Mouse (Mus musculus) midbrain, embryonic 14.5 days (tissue): ENCODE results near the gene Hmgcs1. TPM values are rescaled to one million over a fixed set of nuclear protein-coding genes. Genes with fewer than 3 reads are reported as not detected.
A peak's percentile ranks its signal among the peaks of the same experiment; 100 is the strongest.

Source experiments
- ATAC-seq: fragments of 200-750 bp; cut with Nextera tagmentation; 2 replicates; pipeline ENCODE4 v1.8.0; 2017; ENCODE audit warnings: moderate number of reproducible peaks, moderate library complexity; ENCODE audit not compliant: low FRiP score, low TSS enrichment
- DNase-seq: peaks from one replicate; pipeline ENCODE4 v3.0.0-alpha.2; 2015
- H3K27ac ChIP-seq: fragments of 300-500 bp; sonication (generic); replicated peaks from 2 replicates; pipeline ENCODE4 v1.5.1; 2014; ENCODE audit warnings: mild to moderate bottlenecking, low read depth, low read length, moderate library complexity
- H3K27me3 ChIP-seq: fragments of 300-500 bp; sonication (generic); 2 replicates; pipeline ENCODE4 v1.6.1; 2014; ENCODE audit warnings: low read length, control low read depth, mixed read lengths; ENCODE audit not compliant: control insufficient read depth, insufficient read depth
- H3K36me3 ChIP-seq: fragments of 300-500 bp; sonication (generic); 2 replicates; pipeline ENCODE4 v1.6.1; 2014; ENCODE audit warnings: low read length, control low read depth; ENCODE audit not compliant: control insufficient read depth, insufficient read depth
- H3K4me1 ChIP-seq: fragments of 300-500 bp; sonication (generic); 2 replicates; pipeline ENCODE4 v1.6.1; 2014; ENCODE audit warnings: mild to moderate bottlenecking, antibody characterized with exemption, low read length, control low read depth; ENCODE audit not compliant: control insufficient read depth, insufficient read depth
- H3K4me2 ChIP-seq: fragments of 300-500 bp; sonication (generic); 2 replicates; pipeline ENCODE4 v1.6.1; 2014; ENCODE audit warnings: mild to moderate bottlenecking, low read length, moderate library complexity
- H3K4me3 ChIP-seq: fragments of 300-500 bp; sonication (generic); replicated peaks from 2 replicates; pipeline ENCODE4 v1.5.1; 2014; ENCODE audit warnings: low read depth, low read length
- H3K9ac ChIP-seq: fragments of 300-500 bp; sonication (generic); replicated peaks from 2 replicates; pipeline ENCODE4 v1.6.1; 2014; ENCODE audit warnings: mild to moderate bottlenecking, low read length, moderate library complexity
- H3K9me3 ChIP-seq: fragments of 300-500 bp; sonication (generic); 2 replicates; pipeline ENCODE4 v1.6.1; 2016; ENCODE audit warnings: low read length, control low read depth, mixed read lengths; ENCODE audit not compliant: control insufficient read depth
- WGBS: fragments of 180-500 bp; shearing (Covaris S2); extraction: QIAGEN DNeasy Blood & Tissue Kit; methylation state at CpG from one replicate; pipeline ENCODE4 v1.1.7; 2014; 5-methylcytosine and 5-hydroxymethylcytosine counted together
- polyA plus RNA-seq: library from polyadenylated mRNA; unstranded; fragments of >200 nt; fragmentation: Nextera tagmentation; extraction: Ambion mirVana; gene quantifications from 2 replicates; pipeline ENCODE4 v1.2.1, GENCODE M21; 2014

Gene Hmgcs1
- polyA plus RNA-seq, 1 experiment from 2014 or later, result 511 TPM

DNA sequence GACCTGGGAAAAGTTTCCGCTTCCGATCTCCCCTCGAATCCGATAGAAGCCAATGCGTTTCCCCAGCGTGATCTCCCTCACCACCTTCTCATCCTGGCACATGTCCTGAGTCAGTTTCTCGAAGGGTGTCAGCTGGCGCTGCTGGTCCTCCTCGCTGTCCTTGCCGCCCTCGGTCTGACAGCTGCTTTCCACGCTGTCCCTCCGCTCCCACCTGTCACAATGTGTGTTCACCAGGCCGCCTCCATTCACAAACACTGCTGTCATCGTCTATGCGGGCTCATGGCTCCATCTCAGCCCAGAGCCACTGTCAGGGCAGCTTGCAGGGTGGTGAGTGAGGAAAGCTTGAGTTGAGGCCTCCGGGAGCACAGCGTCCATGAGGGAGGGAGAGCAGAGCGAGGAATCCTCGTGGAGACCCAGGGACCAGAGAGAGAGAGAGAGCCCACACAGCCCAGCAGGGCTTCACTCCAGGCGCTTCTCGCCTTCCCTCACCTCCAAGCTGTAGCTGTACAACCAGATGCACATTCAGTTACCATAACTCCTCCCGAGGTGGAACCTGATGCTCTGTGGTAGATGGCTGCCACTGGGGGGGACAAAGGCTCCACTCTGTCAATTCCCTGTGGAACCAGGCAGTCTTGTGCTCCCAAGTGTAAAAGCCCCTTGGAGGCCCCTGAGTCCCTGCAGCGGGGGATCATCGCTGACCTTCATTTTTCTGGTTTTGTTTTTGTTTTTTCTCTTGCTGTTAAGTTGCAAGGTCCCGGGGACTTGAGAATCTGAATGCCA lies 37.6 kb downstream of the Hmgcs1 start:
- ATAC-seq, result no peak
- Histone ChIP-seq H3K4me1 (no peaks in the 10 kb centered on the region), H3K27ac (no peak overlapping the region), H3K4me3 (no peak overlapping the region), H3K27me3 (no peaks in the 10 kb centered on the region), H3K9ac (no peak overlapping the region), H3K9me3 (no peaks in the 10 kb centered on the region), H3K36me3 (no peaks in the 10 kb centered on the region), H3K4me2 (no peak overlapping the region)
- no peak for DNase-seq
- 55% methylated on average over 26 of the region's 26 CpGs for WGBS

DNA sequence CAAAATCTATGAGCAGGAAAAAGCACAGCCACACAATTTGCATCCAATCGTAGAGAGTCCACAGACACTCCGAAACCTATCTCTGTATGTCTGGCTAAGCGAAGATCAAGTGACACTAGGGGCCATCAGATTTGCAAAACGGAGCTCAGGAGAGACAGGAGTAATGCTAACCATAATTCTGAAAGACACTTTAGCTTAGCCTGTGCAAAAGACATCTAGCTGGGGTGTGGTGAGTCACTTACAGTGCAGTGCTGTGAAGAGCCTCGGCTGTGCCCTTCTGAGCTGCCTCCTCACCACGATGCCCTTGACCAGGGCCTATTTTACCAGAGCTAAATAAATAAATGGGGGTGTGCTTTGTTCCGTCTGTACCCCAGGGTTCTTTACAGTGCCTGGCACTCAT lies 39.2 kb downstream of the Hmgcs1 start:
- Histone ChIP-seq H3K4me1 (no peaks in the 10 kb centered on the region), H3K9ac (no peak overlapping the region), H3K4me3 (no peak overlapping the region), H3K36me3 (no peaks in the 10 kb centered on the region), H3K27me3 (no peaks in the 10 kb centered on the region), H3K9me3 (no peaks in the 10 kb centered on the region), H3K27ac (no peak overlapping the region), H3K4me2 (no peak overlapping the region)
- DNase-seq (no peak), ATAC-seq (no peak)
- 90% methylated on average over 7 of the region's 7 CpGs for WGBS

DNA sequence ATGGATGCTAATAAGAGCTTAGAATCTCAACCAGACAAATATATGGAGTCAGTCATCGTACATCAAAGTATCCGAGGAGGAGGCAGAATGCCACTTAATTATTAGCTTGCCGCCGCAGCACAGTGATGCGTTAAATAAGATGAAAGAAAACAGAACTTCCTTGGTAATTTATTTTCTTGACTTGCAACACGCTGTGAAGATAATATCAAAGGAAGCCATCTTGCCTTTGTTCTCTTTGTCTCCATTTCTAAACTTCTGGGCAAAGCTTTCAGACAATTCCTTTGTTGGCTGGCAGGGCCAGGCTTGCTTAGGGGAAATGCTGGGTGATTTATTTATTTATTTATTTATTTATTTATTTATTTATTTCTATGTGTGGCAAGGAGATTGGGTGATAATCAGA lies 41.3 kb downstream of the Hmgcs1 start:
- no peak overlapping the region for H3K4me2 ChIP-seq
- DNase-seq (peak; percentile 50), ATAC-seq (no peak)
- H3K9me3 ChIP-seq, result no peaks in the 10 kb centered on the region
- H3K27ac ChIP-seq, result no peak overlapping the region
- H3K36me3 ChIP-seq, result no peaks in the 10 kb centered on the region
- 40% methylated on average over 6 of the region's 6 CpGs for WGBS
- H3K27me3 ChIP-seq, result no peaks in the 10 kb centered on the region
- H3K9ac ChIP-seq, result no peak overlapping the region
- no peak overlapping the region for H3K4me3 ChIP-seq
- no peaks in the 10 kb centered on the region for H3K4me1 ChIP-seq

DNA sequence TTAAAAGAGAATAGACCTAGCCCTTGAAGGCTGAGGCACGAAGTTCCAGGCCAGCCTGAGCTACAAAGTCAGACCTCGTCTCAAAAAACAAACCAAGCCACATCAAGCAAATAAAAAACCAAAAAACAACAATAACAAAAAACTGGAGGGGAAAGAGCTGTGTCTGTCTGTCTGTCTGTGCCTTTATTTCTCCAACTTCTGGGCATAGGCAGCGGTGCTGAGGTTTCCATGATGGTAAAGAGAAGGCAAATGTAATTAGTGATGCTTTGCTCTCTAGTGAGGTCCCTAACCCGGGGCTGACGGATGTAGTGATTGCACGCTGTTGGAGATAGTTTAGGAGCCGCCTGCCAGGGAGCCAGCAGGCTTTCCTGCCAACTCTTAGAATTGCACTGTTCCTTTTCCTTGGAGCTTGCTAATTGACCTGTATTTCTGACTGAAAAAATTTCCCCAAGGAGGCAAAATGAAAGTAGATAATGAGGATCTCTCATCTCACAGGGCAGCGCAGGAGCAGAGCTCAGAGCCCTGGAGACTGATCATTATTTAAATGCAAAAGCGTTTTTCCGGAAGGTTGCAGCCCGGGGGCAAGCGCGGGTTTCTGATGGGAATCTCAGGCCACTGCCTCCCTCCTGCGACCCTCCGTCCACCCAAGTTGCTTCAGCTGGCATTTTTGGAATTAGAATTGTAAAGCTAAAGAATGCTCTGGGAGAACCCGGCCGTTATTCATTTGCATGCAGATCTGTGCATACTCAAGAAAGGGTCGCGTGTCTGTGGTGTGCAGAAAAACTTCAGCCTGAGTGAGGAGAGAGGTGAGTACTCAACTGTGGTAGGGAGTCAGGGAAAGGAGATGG lies 51.4 kb downstream of the Hmgcs1 start:
- peak overlapping the region; percentile 46 for H3K4me2 ChIP-seq
- H3K27me3 ChIP-seq, result no peaks in the 10 kb centered on the region
- DNase-seq (peak; percentile 78), ATAC-seq (peak; percentile 78)
- H3K36me3 ChIP-seq, result no peaks in the 10 kb centered on the region
- H3K9me3 ChIP-seq, result no peaks in the 10 kb centered on the region
- peak overlapping the region; percentile 27 for H3K9ac ChIP-seq
- 0 out of 2 replicates have a peak overlapping the region, but pooled peaks have one; percentile 26 for H3K27ac ChIP-seq
- WGBS, result 2% methylated on average over 19 of the region's 19 CpGs
- H3K4me1 ChIP-seq, result peaks cover 11% of the 10 kb centered on the region; the same call in 1 of the 2 replicates
- H3K4me3 ChIP-seq, result 0 out of 2 replicates have a peak overlapping the region, but pooled peaks have one; percentile 8

DNA sequence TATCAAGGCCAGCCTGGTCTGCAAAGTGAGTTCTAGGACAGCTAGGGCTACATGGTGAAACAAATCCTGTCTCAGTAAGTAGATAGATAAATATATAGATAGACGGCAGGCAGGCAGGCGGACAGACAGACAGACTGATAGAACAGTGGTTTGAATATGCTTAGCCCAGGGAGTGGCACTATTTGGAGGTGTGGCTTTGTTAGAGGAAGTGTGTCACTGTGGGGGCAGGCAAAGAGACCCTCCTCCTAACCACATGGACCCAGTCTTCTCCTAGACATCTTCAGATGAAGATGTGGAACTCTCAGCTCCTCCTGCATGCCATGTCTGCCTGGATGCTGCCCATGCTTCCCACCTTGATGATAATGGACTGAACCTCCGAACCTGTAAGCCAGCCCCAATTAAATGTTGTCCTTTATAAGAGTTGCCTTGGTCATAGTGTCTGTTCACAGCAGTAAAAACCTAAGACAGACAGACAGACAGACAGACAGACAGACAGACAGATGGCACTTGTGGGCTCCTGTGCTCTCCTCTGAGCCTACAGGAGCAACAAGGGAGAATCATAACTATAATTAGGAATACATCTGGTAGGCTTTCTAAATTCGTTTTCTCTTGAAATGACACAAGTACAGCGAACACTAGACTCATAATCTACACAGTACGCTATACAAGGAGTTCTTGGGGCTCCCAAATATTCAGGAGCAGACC lies 52.7 kb downstream of the Hmgcs1 start:
- H3K36me3 ChIP-seq, result no peaks in the 10 kb centered on the region
- no peak overlapping the region for H3K4me2 ChIP-seq
- H3K27ac ChIP-seq, result no peak overlapping the region
- H3K4me1 ChIP-seq, result peaks cover 11% of the 10 kb centered on the region; the same call in 1 of the 2 replicates
- ATAC-seq (no peak), DNase-seq (no peak)
- no peaks in the 10 kb centered on the region for H3K9me3 ChIP-seq
- H3K27me3 ChIP-seq, result no peaks in the 10 kb centered on the region
- 90% methylated on average over 6 of the region's 6 CpGs for WGBS
- no peak overlapping the region for H3K4me3 ChIP-seq
- no peak overlapping the region for H3K9ac ChIP-seq

DNA sequence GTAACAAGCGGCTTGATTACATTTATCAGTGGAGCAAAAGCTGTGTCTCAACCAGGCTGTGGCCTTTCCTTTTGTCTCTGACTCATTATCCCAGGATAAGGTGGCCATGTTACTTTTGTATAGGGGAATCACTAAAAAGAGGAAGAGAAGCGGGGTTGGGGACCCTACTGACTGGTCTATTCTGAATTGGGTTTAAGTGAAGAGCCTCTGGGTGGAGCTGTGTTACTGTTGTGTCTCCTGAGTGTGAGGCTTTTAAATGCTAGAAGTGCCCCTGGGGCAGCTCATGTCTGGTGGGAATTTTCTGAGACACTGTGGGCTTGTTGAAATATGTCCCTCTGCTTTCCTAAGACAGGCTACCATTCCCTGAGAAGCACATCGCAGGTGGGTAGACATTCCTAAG lies 53.3 kb downstream of the Hmgcs1 start:
- Histone ChIP-seq H3K27me3 (no peaks in the 10 kb centered on the region), H3K4me1 (peaks cover 11% of the 10 kb centered on the region; the same call in 1 of the 2 replicates), H3K9ac (no peak overlapping the region), H3K27ac (no peak overlapping the region), H3K4me2 (no peak overlapping the region), H3K9me3 (no peaks in the 10 kb centered on the region), H3K36me3 (no peaks in the 10 kb centered on the region), H3K4me3 (no peak overlapping the region)
- ATAC-seq (no peak), DNase-seq (no peak)
- WGBS, result 71% methylated on average over 3 of the region's 3 CpGs

DNA sequence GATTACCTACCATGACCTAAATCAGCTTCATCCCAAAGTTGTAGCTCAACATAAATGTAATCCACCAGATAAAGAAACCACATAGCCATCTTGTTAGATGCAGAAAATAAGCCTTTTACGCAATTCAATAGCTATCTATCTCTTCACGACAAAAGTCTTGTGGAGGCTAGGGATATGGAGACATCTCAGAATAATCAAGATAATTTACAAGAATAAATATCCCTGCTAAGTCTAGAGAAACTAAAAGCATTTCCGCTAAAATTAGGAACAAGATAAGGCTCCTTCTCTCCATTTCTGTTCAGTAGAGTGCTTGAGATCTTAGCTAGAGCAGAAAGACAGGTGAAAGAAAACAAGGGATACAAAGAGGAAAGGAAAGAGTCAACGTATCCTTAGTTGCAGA lies 56.8 kb downstream of the Hmgcs1 start:
- H3K27me3 ChIP-seq, result no peaks in the 10 kb centered on the region
- no peak overlapping the region for H3K4me2 ChIP-seq
- no peak overlapping the region for H3K9ac ChIP-seq
- no peak overlapping the region for H3K4me3 ChIP-seq
- no peak overlapping the region for H3K27ac ChIP-seq
- peaks cover 3% of the 10 kb centered on the region; the same call in 1 of the 2 replicates for H3K4me1 ChIP-seq
- WGBS, result 90% methylated on average over 4 of the region's 4 CpGs
- DNase-seq (no peak), ATAC-seq (no peak)
- no peaks in the 10 kb centered on the region for H3K36me3 ChIP-seq
- H3K9me3 ChIP-seq, result no peaks in the 10 kb centered on the region

DNA sequence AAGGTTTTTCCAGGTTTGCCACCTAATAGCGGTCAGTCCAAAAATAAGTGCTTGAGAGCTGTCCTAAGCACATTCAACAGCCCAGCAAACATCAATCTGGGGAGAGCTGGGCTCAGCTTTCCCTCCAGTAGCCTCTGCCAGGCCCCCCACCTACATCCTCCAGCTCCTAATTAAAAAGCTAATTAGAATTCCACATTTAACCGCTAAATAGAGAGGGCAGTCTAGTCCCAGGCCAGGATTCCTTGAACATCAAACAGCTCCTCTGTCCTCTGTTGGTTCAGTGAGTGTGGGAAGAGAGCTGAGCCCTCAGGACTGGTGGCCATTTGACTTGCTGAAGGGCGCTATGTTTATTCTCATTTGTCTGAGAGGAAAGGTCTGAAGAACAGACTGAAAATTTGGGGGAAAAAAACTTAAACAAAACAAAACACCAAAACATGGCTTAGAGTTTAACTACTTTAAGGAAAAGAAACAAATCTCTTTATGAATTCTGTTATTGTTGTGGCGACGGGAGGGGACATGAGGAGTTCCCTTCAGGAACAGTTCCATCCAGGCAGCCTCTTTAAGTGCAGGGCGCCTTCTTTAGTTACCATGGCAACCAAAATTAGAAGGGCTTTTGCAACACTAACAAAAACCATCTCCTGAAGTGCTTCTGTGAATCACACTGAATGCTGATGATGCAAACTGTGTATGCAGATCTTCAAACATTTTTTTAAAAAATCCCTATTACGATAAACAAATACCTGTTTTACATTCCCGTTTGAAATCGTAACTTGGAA lies 63.9 kb downstream of the Hmgcs1 start:
- DNase-seq (peak; percentile 62), ATAC-seq (0 out of 2 replicates have a peak, but pooled peaks have one; percentile 5)
- Histone ChIP-seq H3K4me3 (no peak overlapping the region), H3K9ac (no peak overlapping the region), H3K27ac (no peak overlapping the region), H3K9me3 (no peaks in the 10 kb centered on the region), H3K36me3 (no peaks in the 10 kb centered on the region), H3K4me1 (peaks cover 15% of the 10 kb centered on the region), H3K4me2 (0 out of 2 replicates have a peak overlapping the region, but pooled peaks have one; percentile 0), H3K27me3 (no peaks in the 10 kb centered on the region)
- WGBS, result 44% methylated on average over 9 of the region's 9 CpGs
